Mouse (Mus musculus): ENCODE data around the gene Mid1. TPM values are rescaled to one million over a fixed set of nuclear protein-coding genes. Genes with fewer than 3 reads are reported as not detected.
"Not testable (repeated sequence)": the region's sequence is repeated elsewhere in the genome, so short reads cannot be mapped to it uniquely, and the experiment has no call there.

Gene Mid1
- polyA plus RNA-seq, 2 experiments = 12.5 to 17.3 TPM

DNA sequence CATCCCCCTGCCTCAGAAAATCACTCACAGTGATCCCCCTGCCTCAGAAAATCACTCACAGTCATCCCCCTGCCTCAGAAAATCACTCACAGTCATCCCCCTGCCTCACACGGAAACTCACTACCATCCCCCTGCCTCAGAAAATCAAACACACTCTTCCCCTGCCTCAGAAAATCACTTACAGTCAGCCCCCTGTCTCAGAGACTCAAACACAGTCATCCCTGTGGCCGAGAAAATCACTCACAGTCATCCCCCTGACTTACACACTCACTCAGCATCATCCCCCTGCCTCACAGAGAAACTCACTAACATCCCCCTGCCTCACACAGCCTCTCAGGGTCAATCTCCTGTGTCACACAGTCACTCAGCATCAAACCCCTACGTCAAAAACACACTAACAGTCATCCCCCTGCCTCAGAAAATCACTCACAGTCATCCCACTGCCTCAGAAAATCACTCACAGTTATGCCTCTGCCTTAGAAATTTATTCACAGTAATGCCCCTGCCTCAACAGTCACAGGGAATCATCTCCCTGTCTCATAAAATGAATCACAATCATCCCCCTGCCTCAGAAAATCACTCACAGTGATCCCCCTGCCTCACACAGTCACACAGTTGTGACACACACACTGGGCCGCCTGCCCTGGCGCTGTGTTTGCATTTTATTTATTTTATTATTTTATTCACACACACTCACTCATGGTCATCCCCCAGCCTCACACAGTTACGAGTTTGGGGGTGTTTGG is 315.8 kb downstream of the Mid1 start:
- H3K27ac ChIP-seq (replicated peaks; ENCODE audit: low read depth, low read length); H3K36me3 ChIP-seq (ENCODE audit: control insufficient read depth, insufficient read depth, low read length); ATAC-seq (ENCODE audit: low FRiP score, low read depth); H3K9ac ChIP-seq (ENCODE audit: low read depth, low read length, severe bottlenecking); H3K27me3 ChIP-seq (ENCODE audit: control insufficient read depth, insufficient read depth, low read length); DNase-seq (ENCODE audit: low spot score); H3K4me3 ChIP-seq (replicated peaks; ENCODE audit: low read length); H3K4me1 ChIP-seq (ENCODE audit: control insufficient read depth, insufficient read depth, low read length); H3K4me2 ChIP-seq (replicated peaks; ENCODE audit: low read depth, low read length, severe bottlenecking): not testable (repeated sequence)
- peaks cover 48% of the 10 kb centered on the region for H3K9me3 ChIP-seq (ENCODE audit: control insufficient read depth, low read length)
- WGBS = 34% methylated on average over 6 of the region's 6 CpGs

DNA sequence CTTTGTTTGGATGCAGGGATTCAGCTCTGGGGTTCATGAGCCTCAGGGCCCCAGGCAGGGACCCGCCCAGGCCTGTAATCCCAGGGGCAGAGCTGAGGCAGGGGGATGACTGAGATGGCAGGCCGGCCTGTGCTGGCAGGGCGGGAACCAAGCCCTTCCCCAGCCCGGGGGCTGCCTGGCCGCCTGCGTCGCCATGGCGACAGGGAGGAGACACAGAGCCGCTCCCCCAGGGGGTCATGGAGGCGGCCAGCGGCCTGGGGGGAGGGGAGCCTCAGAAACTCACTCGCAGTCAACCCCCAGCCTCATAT is 316.3 kb downstream of the Mid1 start:
- not testable (repeated sequence) for DNase-seq (ENCODE audit: low spot score)

DNA sequence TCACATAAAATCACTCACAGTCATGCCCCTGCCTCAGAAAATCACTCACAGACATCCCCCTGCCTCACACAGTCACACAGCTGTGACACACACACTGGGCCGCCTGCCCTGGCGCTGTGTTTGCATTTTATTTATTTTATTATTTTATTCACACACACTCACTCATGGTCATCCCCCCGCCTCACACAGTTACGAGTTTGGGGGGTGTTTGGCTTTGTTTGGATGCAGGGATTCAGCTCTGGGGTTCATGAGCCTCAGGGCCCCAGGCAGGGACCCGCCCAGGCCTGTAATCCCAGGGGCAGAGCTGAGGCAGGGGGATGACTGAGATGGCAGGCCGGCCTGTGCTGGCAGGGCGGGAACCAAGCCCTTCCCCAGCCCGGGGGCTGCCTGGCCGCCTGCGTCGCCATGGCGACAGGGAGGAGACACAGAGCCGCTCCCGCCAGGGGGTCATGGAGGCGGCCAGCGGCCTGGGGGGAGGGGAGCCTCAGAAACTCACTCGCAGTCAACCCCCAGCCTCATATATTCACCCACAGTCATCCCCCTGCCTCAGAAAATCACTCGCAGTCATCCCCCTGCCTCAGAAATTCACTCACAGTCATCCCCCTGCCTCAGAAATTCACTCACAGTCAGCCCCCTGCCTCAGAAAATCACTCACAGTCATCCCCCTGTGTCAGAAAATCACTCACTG is 317.7 kb downstream of the Mid1 start:
- WGBS = 42% methylated on average over 12 of the region's 18 CpGs
- not testable (repeated sequence) for H3K4me2 ChIP-seq (replicated peaks; ENCODE audit: low read depth, low read length, severe bottlenecking); H3K4me3 ChIP-seq (replicated peaks; ENCODE audit: low read length); H3K9ac ChIP-seq (ENCODE audit: low read depth, low read length, severe bottlenecking); H3K4me1 ChIP-seq (ENCODE audit: control insufficient read depth, insufficient read depth, low read length); H3K27ac ChIP-seq (replicated peaks; ENCODE audit: low read depth, low read length); H3K36me3 ChIP-seq (ENCODE audit: control insufficient read depth, insufficient read depth, low read length); DNase-seq (ENCODE audit: low spot score); H3K27me3 ChIP-seq (ENCODE audit: control insufficient read depth, insufficient read depth, low read length); ATAC-seq (ENCODE audit: low FRiP score, low read depth)
- H3K9me3 ChIP-seq (ENCODE audit: control insufficient read depth, low read length) = peaks cover 44% of the 10 kb centered on the region

More for the DNA sequence above, 316.3 kb downstream of the Mid1 start:
- not testable (repeated sequence) for H3K4me3 ChIP-seq (replicated peaks; ENCODE audit: low read length); H3K9ac ChIP-seq (ENCODE audit: low read depth, low read length, severe bottlenecking); H3K27me3 ChIP-seq (ENCODE audit: control insufficient read depth, insufficient read depth, low read length); ATAC-seq (ENCODE audit: low FRiP score, low read depth); H3K36me3 ChIP-seq (ENCODE audit: control insufficient read depth, insufficient read depth, low read length); H3K27ac ChIP-seq (replicated peaks; ENCODE audit: low read depth, low read length); H3K4me1 ChIP-seq (ENCODE audit: control insufficient read depth, insufficient read depth, low read length); H3K4me2 ChIP-seq (replicated peaks; ENCODE audit: low read depth, low read length, severe bottlenecking)
- 28% methylated on average over 10 of the region's 12 CpGs for whole genome bisulfite sequencing
- peaks cover 46% of the 10 kb centered on the region for H3K9me3 ChIP-seq (ENCODE audit: control insufficient read depth, low read length)

DNA sequence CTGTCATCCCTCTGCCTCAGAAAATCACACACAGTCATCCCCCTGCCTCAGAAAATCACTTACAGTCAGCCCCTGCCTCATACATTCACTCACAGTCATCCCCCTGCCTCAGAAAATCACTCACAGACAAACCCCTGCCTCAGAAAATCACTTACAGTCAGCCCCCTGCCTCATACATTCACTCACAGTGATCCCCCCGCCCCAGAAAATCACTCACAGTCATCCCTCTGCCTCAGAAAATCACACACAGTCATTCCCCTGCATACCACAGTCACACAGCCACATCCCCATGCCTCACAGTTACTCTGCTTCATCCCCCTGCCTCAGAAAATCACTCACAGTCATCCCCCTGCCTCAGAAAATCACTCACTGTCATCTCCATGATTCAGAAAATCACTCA is 318.5 kb downstream of the Mid1 start:
- not testable (repeated sequence) for H3K4me3 ChIP-seq (replicated peaks; ENCODE audit: low read length); H3K36me3 ChIP-seq (ENCODE audit: control insufficient read depth, insufficient read depth, low read length); H3K27ac ChIP-seq (replicated peaks; ENCODE audit: low read depth, low read length); H3K9ac ChIP-seq (ENCODE audit: low read depth, low read length, severe bottlenecking); H3K4me2 ChIP-seq (replicated peaks; ENCODE audit: low read depth, low read length, severe bottlenecking); H3K4me1 ChIP-seq (ENCODE audit: control insufficient read depth, insufficient read depth, low read length); DNase-seq (ENCODE audit: low spot score); H3K27me3 ChIP-seq (ENCODE audit: control insufficient read depth, insufficient read depth, low read length); ATAC-seq (ENCODE audit: low FRiP score, low read depth)
- H3K9me3 ChIP-seq (ENCODE audit: control insufficient read depth, low read length) = peaks cover 49% of the 10 kb centered on the region
- WGBS = 28% methylated on average over 1 of the region's 1 CpGs

DNA sequence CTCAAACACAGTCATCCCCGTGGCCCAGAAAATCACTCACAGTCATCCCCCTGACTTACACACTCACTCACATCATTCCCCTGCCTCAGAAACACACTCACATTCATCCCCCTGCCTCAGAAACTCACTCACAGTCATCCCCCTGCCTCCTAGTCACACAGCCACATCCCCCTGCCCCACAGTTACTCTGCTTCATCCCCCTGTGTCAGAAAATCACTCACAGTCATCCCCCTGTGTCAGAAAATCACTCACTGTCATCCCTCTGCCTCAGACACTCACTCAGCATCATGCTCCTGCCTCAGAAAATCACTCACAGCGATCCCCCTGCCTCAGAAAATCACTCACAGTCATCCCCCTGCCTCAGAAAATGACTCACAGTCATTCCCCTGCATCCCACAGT is 319.2 kb downstream of the Mid1 start:
- H3K9ac ChIP-seq (ENCODE audit: low read depth, low read length, severe bottlenecking); DNase-seq (ENCODE audit: low spot score); H3K27ac ChIP-seq (replicated peaks; ENCODE audit: low read depth, low read length); H3K4me2 ChIP-seq (replicated peaks; ENCODE audit: low read depth, low read length, severe bottlenecking); H3K36me3 ChIP-seq (ENCODE audit: control insufficient read depth, insufficient read depth, low read length); H3K4me1 ChIP-seq (ENCODE audit: control insufficient read depth, insufficient read depth, low read length); ATAC-seq (ENCODE audit: low FRiP score, low read depth); H3K4me3 ChIP-seq (replicated peaks; ENCODE audit: low read length); H3K27me3 ChIP-seq (ENCODE audit: control insufficient read depth, insufficient read depth, low read length): not testable (repeated sequence)
- WGBS = 46% methylated on average over 2 of the region's 2 CpGs
- peaks cover 50% of the 10 kb centered on the region for H3K9me3 ChIP-seq (ENCODE audit: control insufficient read depth, low read length)

DNA sequence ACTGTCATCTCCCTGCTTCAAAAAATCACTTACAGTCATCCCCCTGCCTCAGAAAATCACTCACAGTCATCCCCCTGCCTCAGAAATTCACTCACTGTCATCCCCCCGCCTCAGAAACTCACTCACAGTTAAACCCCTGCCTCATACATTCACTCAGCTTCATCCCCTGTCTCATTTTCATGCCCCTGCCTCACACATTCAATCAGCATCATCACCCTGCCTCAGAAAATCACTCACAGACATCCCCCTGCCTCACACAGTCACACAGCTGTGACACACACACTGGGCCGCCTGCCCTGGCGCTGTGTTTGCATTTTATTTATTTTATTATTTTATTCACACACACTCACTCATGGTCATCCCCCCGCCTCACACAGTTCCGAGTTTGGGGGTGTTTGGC is 319.8 kb downstream of the Mid1 start:
- H3K4me2 ChIP-seq (replicated peaks; ENCODE audit: low read depth, low read length, severe bottlenecking); H3K9ac ChIP-seq (ENCODE audit: low read depth, low read length, severe bottlenecking); H3K4me3 ChIP-seq (replicated peaks; ENCODE audit: low read length); ATAC-seq (ENCODE audit: low FRiP score, low read depth); H3K27ac ChIP-seq (replicated peaks; ENCODE audit: low read depth, low read length); H3K4me1 ChIP-seq (ENCODE audit: control insufficient read depth, insufficient read depth, low read length); H3K27me3 ChIP-seq (ENCODE audit: control insufficient read depth, insufficient read depth, low read length); DNase-seq (ENCODE audit: low spot score); H3K36me3 ChIP-seq (ENCODE audit: control insufficient read depth, insufficient read depth, low read length): not testable (repeated sequence)
- H3K9me3 ChIP-seq (ENCODE audit: control insufficient read depth, low read length) = peaks cover 50% of the 10 kb centered on the region
- 45% methylated on average over 5 of the region's 5 CpGs for WGBS

DNA sequence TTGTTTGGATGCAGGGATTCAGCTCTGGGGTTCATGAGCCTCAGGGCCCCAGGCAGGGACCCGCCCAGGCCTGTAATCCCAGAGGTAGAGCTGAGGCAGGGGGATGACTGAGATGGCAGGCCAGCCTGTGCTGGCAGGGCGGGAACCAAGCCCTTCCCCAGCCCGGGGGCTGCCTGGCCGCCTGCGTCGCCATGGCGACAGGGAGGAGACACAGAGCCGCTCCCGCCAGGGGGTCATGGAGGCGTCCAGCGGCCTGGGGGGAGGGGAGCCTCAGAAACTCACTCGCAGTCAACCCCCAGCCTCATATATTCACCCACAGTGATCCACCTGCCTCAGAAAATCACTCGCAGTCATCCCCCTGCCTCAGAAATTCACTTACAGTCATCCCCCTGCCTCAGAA is 320.2 kb downstream of the Mid1 start:
- H3K27me3 ChIP-seq (ENCODE audit: control insufficient read depth, insufficient read depth, low read length); DNase-seq (ENCODE audit: low spot score); H3K4me2 ChIP-seq (replicated peaks; ENCODE audit: low read depth, low read length, severe bottlenecking); ATAC-seq (ENCODE audit: low FRiP score, low read depth); H3K27ac ChIP-seq (replicated peaks; ENCODE audit: low read depth, low read length); H3K36me3 ChIP-seq (ENCODE audit: control insufficient read depth, insufficient read depth, low read length); H3K9ac ChIP-seq (ENCODE audit: low read depth, low read length, severe bottlenecking); H3K4me1 ChIP-seq (ENCODE audit: control insufficient read depth, insufficient read depth, low read length); H3K4me3 ChIP-seq (replicated peaks; ENCODE audit: low read length): not testable (repeated sequence)
- 16% methylated on average over 13 of the region's 13 CpGs for WGBS
- peaks cover 50% of the 10 kb centered on the region for H3K9me3 ChIP-seq (ENCODE audit: control insufficient read depth, low read length)

DNA sequence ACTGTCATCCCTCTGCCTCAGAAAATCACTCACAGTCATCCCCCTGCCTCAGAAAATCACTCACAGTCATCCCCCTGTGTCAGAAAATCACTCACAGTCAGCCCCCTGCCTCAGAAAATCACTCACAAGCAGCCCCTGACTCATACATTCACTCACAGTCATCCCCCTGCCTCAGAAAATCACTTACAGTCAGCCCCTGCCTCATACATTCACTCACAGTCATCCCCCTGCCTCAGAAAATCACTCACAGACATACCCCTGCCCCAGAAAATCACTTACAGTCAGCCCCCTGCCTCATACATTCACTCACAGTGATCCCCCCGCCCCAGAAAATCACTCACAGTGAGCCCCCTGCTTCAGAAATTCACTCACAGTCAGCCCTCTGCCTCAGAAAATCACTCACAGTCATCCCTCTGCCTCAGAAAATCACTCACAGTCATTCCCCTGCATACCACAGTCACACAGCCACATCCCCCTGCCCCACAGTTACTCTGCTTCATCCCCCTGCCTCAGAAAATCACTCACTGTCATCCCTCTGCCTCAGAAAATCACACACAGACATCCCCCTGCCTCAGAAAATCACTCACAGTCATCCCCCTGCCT is 320.8 kb downstream of the Mid1 start:
- not testable (repeated sequence) for DNase-seq (ENCODE audit: low spot score); H3K4me1 ChIP-seq (ENCODE audit: control insufficient read depth, insufficient read depth, low read length); H3K4me2 ChIP-seq (replicated peaks; ENCODE audit: low read depth, low read length, severe bottlenecking); H3K27ac ChIP-seq (replicated peaks; ENCODE audit: low read depth, low read length); H3K27me3 ChIP-seq (ENCODE audit: control insufficient read depth, insufficient read depth, low read length); H3K36me3 ChIP-seq (ENCODE audit: control insufficient read depth, insufficient read depth, low read length); H3K4me3 ChIP-seq (replicated peaks; ENCODE audit: low read length); ATAC-seq (ENCODE audit: low FRiP score, low read depth); H3K9ac ChIP-seq (ENCODE audit: low read depth, low read length, severe bottlenecking)
- H3K9me3 ChIP-seq (ENCODE audit: control insufficient read depth, low read length) = peaks cover 48% of the 10 kb centered on the region
- 50% methylated on average over 1 of the region's 1 CpGs for WGBS
